Mouse (Mus musculus): ENCODE measurements around the gene Mdga1. TPM values are rescaled to one million over a fixed set of nuclear protein-coding genes. Genes with fewer than 3 reads are reported as not detected.

Mdga1 gene
- total RNA-seq (2021), result 10 to 100 TPM; 16.0 to 22.2 TPM
- long read RNA-seq, experiment 1, full-length matches to known transcripts, result 8 of 29 reads
- long read RNA-seq, experiment 1, partial matches to known transcripts, result 16 of 29 reads
- long read RNA-seq, experiment 1, other reads (novel, unspliced or antisense), result 5 of 29 reads
- long read RNA-seq, experiment 2, full-length matches to known transcripts, result 6 of 22 reads
- long read RNA-seq, experiment 2, partial matches to known transcripts, result 9 of 22 reads
- long read RNA-seq, experiment 2, other reads (novel, unspliced or antisense), result 7 of 22 reads

DNA sequence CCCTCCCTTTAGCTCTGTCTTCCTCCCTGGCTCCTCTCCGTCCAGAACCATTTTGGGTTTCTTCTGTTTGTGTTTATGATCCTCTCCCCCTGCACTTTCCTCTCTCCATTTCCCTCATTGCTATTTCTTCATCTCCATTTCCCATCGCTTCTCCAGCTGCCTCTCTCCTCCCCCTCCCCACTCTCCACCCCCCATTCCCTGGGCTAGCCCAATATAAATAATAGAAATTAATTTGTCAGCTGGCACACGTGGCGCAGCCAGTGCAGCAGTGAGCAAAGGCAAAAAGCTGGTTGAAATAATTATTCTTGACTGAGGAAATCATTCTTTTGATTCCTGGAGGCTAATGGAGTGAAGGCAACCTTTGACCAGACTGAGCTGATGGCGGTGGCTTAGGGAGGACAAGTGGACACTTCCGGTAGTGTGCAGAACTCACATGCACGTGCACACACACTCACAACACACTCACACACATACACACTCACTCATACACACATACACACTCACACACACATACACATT is at the start of gene Mdga1:
Gene Mdga1 (minus strand): TSS at position 51 of the 519 bp plus-strand sequence.
- DNase-seq, result no peak
- intact Hi-C loops (cut with DNase I), result loop anchor here (10.0 kb wide), 3 partner anchors 285 to 625 kb away; no protein-coding TSS in a partner anchor

DNA sequence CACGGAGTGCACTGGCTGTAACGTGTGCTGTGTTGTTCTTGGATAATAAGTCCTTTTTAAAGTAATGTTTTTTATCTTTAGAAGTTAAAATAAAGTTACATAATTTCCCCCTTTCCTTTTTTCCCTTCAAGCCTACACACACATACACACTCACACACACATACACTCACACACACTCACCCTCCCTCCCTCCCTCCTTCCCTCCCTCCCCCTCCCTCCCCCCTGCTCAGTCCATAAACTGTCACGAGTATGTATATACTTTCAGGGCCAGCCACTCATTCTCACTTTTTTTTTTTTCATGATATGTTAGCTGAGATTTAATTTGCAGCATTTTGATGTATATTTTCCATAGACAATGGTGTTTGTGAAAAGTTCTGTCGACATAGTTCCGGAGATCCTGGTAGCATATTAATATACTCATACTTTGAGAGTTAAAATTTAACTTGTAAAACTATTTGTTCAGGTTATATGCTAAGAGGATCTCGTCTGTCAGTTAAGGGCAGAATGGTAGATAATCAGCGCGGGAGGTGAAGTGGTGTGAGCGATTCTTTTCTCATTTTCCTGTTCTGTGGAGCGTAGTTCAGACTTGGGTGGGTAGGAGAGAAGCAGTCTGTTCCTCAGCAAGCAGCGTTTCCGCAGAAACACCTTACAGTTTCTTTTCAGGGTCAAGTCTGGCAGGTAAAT is 49.2 kb upstream of the Mdga1 start:
- DNase-seq, result no peak
- intact Hi-C loops (cut with DNase I), result loop anchor here (5.0 kb wide), 1 partner anchor 88 kb away; no protein-coding TSS in a partner anchor

DNA sequence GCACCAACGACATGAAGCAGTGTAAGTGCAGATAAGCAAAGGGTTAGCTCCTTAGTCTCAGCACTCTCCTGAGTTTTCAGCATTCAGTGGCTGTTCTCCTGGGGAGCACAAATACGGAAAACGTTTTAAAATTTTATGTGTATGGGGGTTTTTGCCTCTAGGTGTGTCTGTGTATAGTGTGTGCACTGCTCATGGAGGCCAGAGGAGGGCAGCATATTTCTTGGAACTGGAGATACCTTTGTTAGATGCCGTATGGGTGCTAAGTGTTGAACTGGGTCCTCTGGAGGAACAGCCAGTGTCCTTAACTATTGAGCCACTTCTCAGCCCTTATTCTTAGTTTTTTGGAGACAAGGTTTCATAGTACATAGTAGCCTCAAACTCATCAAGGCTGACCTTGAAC is 44.8 kb upstream of the Mdga1 start:
- intact Hi-C loops (cut with DNase I), result loop anchor here (5.0 kb wide), 1 partner anchor 93 kb away; no protein-coding TSS in a partner anchor
- no peak for DNase-seq

DNA sequence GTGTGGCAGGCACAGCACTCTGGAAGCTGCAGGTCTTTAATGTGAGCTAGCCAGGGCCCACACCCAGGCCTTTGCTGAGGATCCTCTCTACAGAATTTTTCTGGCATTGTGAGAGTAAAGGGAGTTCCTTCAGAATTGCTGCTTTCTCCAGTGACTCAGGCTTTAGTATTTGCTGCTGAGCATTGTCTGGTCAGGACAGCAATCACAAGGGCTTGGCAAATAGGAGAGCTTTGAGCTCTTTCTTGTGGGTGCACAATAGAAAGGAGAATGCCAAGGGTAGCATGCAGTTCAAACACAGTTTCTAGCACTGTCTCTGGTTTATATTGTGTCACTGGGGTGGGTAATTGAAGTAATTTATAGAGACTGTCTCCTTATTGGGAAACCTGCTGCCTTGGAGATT is 38.5 kb upstream of the Mdga1 start:
- no peak for DNase-seq
- intact Hi-C loops (cut with DNase I), result no loop called here

DNA sequence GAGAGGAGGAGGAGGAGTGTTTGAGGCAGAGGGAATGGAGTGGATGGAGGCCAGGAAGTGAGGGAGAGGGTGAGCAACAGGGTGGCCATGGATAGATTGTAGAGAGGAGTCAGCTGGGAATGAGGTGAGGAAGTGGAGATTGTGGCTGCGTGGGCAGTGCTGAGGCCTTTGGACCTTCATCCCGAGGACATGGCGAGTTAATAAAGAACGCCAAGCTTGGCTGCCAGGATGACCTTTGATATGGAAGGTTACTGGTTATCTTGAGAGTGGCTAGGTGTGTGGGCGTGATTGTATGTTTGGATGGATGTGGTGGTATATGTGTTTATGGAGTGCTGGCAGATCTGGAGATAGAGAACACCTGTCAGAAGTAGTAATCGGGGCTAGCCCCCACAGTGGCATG is 38.0 kb upstream of the Mdga1 start:
- DNase-seq, result no peak
- intact Hi-C loops (cut with DNase I), result loop anchor here (2.0 kb wide), 1 partner anchor 17 kb away; no protein-coding TSS in a partner anchor

DNA sequence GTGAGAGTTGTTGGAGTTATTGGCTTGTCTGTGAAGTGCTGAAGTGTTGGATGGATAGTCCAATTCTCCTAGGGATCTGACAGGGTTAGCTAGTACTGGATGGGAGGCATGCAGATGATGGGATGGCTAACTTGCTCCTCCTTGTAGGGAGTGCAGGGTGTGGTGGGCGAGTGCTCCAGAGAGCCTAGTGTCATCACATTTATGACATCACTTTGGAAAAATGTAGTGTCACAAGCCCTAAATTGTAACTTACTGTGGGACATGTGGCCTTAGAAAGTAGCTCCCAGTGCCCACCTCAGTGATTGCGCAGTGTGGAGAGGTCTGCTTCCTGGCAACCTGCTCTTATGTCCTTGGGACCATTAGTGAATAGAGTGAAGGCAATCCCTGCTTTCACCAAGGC is 37.0 kb upstream of the Mdga1 start:
- intact Hi-C loops (cut with DNase I), result loop anchor here (2.0 kb wide), 1 partner anchor 18 kb away; no protein-coding TSS in a partner anchor
- DNase-seq, result no peak

DNA sequence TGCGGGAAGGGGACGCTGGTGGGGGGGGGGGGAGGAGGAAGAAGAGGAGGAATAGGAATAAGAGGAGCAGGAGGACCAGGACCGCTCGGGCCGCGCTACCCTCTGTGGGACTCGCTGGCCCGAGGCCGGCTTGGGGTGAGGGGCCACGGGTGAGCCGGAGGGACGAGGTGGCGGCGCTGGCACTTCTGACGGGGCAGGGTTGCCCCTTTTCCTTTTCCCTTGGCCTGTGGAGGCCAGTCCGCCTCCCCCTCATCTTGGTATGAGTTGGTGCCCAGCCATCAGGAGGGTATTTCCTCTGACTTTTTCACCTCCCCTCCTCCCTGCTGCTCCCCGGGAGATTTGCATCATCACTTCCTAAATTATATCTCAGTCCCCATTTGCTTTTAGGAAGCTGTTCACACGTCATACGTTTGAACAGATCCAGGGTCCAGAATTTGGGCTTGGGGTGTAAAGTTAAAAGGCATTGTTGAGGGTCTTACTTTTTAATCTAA is 35.6 kb upstream of the Mdga1 start:
- intact Hi-C loops (cut with DNase I), result no loop called here
- DNase-seq, result peak; percentile 43 to 48

DNA sequence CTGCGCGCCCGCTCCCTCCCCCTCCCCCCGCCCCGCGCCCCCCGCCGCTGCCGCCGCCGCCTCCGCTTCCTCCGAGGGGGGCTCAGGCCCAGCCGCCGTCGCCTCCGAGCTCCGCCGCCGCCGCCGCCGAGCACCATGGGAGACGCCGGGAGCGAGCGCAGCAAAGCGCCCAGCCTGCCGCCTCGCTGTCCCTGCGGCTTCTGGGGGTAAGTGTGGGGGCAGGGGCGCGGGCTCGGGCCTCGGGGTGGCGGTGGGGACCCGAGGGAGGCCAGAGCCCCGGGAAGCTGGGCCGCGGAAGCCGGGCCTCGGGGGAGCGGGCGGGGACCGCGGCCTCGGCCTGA is 35.2 kb upstream of the Mdga1 start:
- intact Hi-C loops (cut with DNase I), result no loop called here
- DNase-seq, result no peak

DNA sequence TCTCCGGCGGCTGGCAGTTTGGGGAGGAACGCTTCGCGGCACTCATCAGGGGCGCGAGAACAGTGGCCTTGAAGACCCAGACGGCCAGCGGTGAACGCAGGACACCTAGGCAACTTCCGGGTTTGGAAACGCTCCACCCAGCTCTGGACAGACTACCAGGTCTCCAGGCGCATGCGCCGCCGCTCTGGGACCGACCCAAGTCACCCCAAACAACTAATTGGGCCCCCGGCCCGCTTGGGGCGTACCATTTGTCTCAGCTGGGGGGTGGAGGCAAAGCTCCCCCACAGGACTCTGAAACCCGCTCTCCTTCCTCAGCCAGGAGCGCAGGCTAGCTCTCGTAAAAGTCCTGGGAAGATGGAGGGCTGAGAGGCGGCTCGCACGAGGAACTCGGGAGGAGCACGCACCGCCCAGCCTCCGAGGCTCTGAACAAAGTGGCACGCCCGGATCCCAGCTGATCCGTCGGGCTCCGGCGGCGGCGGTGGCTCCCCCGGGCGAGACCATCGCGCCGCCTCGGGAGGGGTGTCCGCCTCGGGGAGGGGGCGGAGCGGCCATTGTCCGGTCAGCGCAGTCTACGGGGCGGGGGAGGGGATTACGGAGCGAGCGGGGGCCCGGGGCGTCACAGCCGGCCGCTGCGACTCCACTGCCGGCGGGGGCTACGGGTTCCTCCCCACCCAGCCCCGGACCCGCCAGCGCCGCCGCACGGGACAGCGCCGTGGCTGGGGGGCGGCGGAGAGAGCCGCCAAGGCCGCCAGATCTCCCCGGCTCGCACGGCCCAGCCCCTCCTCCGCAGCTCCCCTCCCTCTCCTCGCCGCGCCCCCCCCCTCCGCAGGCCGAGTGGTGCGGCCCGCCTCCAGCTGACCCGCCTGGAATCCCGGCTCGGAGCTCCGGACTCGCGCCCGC is 34.6 kb upstream of the Mdga1 start, which contains the start of gene Zfand3:
Gene Zfand3 (plus strand): TSS at position 531 of the 900 bp plus-strand sequence.
- intact Hi-C loops (cut with DNase I), result no loop called here

DNA sequence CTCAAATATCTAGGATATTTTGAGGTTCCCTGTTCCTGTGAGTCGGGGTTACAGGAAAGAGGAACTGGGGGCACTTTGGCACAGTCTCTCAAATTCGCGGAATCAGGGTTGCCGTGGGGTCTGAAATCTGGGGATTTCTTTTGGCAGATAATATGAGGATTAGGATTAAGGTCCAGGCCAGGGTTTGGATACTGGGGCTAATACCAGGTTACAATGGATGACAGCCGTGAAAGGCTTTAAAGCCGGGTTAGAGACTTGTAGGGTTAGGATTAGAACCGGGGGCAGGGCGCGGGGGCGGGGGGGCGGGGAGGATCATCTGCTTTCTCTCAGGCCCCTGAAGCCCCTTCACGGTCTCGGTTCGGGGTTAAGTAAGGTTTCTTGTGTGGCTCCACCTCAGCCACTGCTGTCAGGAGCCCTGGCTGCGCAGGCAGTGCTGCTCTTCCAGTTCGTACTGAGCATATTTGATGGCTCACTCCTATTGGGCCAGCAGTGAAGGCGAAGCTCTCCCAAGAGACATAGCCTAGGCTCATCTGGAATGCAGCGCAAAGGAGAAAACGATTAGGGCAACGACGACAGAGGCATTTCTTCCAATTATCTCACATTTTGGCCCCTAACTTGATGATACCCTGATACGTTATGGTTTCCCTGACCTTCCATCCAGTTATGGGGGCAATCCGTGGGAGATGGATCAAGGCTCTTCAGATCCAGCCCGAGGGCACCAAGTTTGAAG is 28.8 kb upstream of the Mdga1 start:
- intact Hi-C loops (cut with DNase I), result no loop called here
- DNase-seq, result no peak

More for the DNA sequence above, 34.6 kb upstream of the Mdga1 start, which contains the start of gene Zfand3:
- DNase-seq, result peak; percentile 97 to 98

DNA sequence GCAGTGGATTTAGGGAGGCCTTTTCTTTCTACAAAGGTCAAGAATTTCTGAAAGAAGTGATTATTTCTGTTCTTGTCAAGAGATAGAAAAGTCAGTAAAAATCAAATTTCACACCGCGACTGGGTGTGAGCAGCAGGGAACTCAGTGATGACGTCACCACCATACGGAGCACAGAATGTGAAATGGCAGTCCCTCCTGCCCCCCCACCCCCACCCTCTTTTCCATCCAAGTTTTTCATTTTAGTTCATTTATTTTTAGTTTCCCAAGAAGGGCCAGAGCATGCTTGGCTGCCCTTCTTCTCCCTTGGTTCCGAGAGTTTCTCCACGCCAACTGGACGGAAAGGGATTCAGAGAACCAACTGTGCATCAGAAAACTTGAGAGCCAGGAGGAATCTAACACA is 27.8 kb upstream of the Mdga1 start:
- intact Hi-C loops (cut with DNase I), result no loop called here
- no peak for DNase-seq

DNA sequence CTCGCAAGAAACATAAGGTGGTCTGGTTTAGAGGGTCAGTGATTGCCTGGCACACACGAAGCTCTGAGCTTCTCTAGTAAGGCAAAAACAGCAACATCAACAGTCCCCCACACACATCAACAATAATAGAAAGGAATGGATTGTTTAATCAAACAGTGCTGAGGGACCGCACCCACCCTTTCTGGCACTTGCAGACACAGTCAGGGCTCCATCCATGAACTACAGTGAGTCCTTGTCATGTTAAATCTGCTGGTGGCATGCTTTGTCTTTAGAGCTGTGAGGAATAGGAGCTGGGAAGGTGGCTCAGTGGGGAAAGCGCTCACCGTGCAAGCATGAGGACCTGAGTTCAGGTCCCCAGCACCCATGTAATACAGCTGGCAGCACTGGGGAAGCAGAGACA is 26.1 kb upstream of the Mdga1 start:
- intact Hi-C loops (cut with DNase I), result no loop called here

DNA sequence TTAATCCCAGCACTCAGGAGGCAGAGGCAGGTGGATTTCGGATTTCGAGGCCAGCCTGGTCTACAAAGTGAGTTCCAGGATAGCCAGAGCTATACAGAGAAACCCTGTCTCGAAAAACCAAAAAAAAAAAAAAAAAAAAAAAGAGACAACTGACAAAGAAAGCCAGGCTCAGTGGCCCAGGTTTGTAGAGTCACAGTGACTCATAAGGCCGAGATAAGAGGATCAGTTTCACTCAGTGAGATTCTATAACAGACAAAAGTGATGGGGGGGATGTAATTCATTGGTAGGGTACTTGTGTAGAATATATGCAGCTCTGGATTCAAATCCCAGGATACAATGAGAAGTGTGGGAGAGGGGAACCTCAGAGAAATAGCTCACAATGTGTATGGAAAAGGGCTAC is 24.6 kb upstream of the Mdga1 start:
- DNase-seq, result no peak
- intact Hi-C loops (cut with DNase I), result no loop called here

More for the DNA sequence above, 26.1 kb upstream of the Mdga1 start:
- no peak for DNase-seq

DNA sequence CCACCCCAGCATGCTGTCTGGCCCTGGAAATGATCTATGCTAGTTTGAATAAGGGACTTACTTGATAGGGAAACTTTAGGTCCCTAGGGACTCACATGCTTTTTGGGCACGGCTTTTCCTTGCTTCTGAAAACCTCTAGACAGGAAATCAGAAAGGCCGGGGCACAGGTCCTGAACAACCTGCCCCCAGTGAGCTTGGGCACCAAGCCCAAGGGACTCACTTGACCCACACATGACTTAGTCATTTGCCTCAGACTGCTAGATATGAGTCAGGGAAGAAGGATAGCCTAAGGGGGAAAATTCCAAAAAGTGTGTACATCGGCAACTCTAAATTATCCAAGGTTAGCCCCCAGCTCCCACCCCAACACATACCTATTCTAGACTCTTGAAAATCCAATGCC is 24.1 kb upstream of the Mdga1 start:
- no peak for DNase-seq
- intact Hi-C loops (cut with DNase I), result no loop called here

DNA sequence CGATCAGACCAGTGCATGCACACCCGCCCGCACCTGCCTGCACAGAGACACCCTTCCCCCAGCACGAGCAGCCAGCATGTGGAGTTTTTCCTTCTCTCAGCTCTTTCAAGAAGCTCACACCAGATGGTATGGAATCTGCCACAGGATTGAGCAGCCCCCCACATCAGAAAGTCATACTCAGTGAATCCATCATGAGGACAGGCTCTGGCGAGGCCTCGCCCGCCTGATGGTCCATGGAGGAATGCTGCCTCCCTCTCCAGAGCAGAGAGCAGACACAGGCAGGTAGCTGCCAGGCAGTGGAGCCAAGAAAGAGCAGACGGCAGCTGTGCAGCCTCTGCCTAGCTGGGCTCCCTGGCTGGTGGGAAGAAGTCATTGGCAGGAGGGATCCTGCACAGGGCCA is 23.6 kb upstream of the Mdga1 start:
- DNase-seq, result no peak
- intact Hi-C loops (cut with DNase I), result no loop called here

DNA sequence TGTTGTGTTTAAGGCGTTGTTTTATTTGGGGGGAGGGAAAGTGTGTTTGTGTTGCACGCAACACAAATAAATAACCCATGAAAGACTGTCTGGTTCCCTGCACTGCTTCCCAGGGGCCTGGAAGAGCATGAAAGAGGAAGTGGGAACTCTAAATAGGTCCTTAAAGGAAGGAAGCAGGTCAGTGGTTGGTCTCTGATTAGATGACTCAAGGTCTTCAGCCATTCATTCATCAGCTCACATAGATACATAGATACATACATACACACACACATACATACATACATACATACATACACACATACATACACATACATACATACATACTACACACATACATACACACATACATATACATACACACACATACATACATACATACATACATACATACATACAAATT is 21.0 kb upstream of the Mdga1 start:
- DNase-seq, result no peak
- intact Hi-C loops (cut with DNase I), result no loop called here

DNA sequence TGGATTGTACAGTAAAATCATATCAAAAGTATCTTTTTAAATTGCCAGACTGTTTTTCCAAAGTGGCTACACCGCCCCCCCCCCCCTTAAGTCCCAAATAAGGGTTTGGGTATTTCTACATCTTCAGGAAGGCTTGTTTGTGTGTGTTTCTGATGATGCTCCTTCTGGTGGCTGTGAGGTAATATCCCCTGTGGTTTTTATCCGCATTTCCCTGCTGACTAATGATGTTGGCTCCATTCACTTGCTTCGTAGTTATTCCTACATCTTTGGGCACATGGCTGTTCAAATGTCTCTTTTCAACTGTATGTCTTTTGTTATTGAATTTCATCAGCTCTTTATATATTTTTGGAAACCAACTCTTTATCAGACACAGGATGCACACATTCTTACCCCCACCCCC is 20.2 kb upstream of the Mdga1 start:
- intact Hi-C loops (cut with DNase I), result no loop called here
- no peak for DNase-seq

DNA sequence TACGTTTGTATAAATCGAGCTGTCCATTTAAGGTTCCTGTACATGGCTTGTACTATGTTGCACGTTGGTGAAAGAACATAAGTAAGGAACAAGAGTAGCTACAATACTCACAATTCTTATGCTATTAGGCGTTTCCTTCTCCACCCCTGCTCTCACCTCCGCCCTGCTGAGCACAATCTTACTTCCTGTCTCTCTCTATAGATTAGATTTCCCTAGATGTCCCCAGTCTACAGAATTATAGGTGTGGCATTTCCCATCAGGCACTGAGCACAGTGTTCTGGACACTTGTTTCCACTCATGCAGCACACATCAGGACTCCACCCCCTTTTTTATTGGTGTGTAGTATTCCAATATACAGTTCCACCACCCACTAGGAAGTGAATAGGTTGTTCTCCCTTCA is 19.8 kb upstream of the Mdga1 start:
- intact Hi-C loops (cut with DNase I), result no loop called here
- DNase-seq, result no peak

DNA sequence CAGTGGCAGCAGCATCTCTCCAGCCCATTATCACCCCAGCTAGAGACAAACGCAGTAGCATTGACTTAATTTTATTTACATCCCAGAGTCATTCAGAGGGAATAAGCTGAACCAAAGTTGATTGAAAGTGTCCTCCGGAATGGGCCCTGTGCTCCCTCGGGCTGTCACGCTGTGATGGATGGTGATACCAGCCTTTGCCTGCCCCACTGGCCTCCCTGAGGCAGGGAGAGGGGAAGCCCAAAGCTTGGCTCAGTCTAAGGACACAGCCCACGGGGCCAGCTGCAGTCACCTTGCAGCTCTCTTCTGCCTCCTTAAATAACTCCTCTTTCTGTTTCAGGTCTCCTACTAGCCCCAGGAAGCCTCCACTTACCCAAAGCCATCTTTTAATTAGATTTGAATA is 18.3 kb upstream of the Mdga1 start:
- intact Hi-C loops (cut with DNase I), result no loop called here
- DNase-seq, result no peak

DNA sequence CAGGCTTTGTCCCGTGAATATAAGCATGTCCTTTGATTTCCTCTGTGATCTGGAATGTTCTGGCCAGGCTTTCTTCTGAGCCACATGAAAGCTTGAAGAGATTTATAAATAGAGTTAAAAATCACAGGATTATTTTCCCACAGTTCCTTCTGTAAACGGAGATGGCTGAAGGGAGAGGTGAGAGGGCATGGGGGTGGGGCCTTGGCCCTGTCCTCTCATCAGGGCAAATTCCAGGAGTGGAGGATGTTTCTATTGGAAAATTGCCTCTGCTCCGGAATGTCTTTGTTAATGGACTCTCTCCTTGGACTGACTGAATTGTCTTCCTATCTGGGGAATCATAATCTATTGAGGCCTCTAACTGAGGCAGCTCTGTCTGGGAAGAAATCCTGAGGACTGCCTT is 15.6 kb upstream of the Mdga1 start:
- intact Hi-C loops (cut with DNase I), result no loop called here
- DNase-seq, result no peak

Data from heart, postnatal 14 days (tissue).